Mouse (Mus musculus) CH12.LX (cell line): ENCODE results near the gene Hoxa10.

Source experiments
- CTCF ChIP-seq, 2 experiments: IDR thresholded peaks in 1 of 2; conservative IDR thresholded peaks in 1 of 2; 2 replicates each; pipeline ENCODE4 v1.5.1; 2011 to 2012; ENCODE audit warnings: low read depth in 2 of 2, low read length in 2 of 2, improper control_type of control experiment in 1 of 2, inconsistent platforms in 1 of 2, mild to moderate bottlenecking in 1 of 2, moderate library complexity in 1 of 2
- MAZ ChIP-seq: IDR thresholded peaks from 2 replicates; pipeline ENCODE4 v1.6.1; 2012; ENCODE audit warnings: low read depth, mild to moderate bottlenecking, inconsistent platforms, low read length, improper control_type of control experiment, moderate library complexity
- MEF2A ChIP-seq: IDR thresholded peaks from 2 replicates; pipeline ENCODE4 v1.6.1; 2014; ENCODE audit warnings: low read depth, mild to moderate bottlenecking, inconsistent platforms, low read length, improper control_type of control experiment, borderline replicate concordance
- POLR2AphosphoS2 ChIP-seq: IDR thresholded peaks from 2 replicates; pipeline ENCODE4 v1.6.1; 2011; ENCODE audit warnings: low read depth, low read length, improper control_type of control experiment
- SMC3 ChIP-seq: IDR thresholded peaks from 2 replicates; pipeline ENCODE4 v1.6.1; 2011; ENCODE audit warnings: low read depth, low read length, improper control_type of control experiment

GRCm38 (mm10) chr6:52214271-52214670, 26.4 kb downstream of the Hoxa10 start:
- no peak for TF ChIP-seq POLR2AphosphoS2
- TF ChIP-seq SMC3, result no peak
- TF ChIP-seq MEF2A, result no peak
- no peak for TF ChIP-seq MAZ
- no peak for TF ChIP-seq CTCF (conservative IDR thresholded peaks at IDR 0.05 in 1 of 2, IDR thresholded peaks at IDR 0.05 in 1 of 2; ENCODE audit: low read depth in 2 of 2, low read length in 2 of 2)
